Mouse (Mus musculus) lung, postnatal 25 days (tissue): Measurements from ENCODE around the gene Igf1.

Experiments
- DNase-seq: peaks from one replicate; pipeline ENCODE4 v3.0.0; 2022; ENCODE audit warnings: low spot score

Igf1 gene

DNA sequence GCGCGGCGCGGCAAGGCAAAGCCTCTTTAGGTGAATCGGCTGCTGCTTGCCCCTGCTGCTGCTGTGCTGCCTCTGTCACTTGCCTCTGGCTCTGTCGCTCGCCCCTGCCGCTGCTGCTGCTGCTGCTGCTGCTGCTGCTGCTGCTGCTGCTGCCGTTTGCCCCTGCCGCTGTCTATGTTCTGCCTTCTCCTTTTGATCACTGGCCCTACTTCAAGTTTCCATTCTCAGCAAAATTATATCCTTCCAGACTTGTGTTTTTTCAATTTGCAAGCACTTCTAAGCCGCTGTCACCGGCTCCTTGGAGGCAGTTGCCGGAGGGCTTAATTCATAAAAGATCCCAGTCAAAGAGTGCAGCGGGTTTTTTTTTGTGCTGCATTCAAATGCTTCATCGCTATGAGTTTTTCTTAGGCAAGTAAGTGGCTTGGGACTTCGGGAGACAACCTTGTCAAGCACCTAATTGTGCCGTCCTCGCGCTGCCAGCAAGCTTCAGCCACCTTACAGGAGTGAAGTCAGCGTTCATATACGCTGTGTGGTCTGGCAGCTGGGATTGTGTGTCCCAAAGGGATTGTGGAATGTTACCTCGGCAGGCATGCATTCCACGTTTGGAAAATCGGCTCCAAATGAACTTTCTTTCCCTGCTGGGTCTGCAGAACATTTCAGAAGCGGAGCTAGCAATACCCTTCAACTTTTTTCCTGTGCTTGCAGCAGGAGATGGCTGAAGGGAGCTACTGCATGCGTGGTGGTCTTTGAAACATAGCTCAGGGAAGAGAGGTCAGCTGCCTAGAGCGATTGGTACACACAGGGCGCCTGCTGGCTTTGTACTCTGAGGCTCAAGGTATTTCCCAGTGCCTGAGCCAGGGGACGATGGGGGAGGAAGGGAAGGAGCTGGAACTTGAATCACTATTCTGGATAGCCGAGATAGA lies 2.4 kb downstream of the Igf1 start:
- DNase-seq = no peak

DNA sequence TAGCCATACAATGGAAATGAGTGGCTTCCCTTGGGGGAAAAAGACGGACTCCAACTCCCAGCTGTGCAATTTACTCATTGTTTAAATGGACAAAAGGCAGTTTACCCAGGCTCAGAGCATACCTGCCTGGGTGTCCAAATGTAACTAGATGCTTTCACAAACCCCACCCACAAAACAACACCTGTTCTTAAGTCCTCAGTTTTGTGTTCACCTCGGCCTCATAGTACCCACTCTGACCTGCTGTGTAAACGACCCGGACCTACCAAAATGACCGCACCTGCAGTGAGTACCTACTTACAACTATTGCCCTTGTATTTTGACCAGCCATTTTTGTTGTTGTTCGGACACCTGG lies 3.0 kb downstream of the Igf1 start:
- DNase-seq = no peak

DNA sequence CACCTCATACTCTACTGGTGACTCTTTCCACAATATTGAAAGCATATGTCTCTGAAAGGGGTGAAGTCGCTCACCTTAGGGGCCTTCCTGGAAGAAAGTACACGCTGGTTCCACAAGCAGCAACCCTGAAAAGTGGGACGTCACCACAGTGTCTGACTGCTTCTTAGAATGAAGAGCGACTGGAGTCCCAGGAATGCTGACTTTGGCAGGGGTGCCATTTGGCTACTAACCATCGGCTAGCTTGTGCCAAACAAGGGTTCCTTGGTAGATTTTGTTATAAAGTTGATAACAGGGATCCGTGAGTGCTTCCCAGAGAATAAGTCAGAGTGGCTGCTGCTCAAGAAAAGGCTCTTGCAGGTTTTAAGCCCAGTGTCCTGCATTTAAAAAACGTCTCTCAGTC lies 4.8 kb downstream of the Igf1 start:
- no peak for DNase-seq

DNA sequence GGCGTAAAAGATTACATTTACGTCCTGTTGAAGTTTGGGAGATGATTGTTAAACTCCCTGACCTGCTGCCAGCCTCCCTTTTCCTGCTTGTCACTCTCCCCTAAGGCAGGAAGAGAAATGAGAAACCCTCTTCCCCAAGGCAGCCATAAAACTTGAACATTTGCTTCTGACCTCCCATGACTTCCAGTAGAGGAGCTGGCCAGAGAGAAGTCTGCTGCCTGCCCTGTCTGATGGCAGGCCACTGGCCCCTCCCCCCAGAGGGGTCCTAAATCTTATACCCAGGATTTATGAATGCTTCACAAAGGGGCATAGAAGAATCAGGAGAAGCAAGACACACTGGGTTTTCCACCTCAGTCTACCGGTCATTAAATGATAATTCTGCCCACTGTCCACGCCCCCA lies 5.3 kb downstream of the Igf1 start:
- no peak for DNase-seq

DNA sequence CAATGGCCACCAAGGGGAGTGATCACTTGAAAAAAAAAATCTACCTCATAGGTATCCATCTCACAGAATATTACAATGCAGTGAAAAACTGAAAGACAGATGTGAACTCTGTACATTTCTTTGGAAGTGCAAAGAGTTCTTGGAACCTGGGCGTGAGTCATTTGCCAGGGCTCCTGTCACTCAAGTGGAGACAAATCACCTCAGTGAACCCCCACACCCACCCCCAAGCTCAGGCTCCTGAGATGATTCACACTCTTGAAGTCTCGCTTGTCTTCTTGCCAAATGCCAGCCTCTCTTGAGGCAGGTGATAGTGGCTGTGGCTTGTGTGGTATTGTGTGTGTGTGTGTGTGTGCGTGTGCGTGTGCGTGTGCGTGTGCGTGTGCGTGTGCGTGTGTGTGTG lies 7.6 kb downstream of the Igf1 start:
- DNase-seq = no peak

DNA sequence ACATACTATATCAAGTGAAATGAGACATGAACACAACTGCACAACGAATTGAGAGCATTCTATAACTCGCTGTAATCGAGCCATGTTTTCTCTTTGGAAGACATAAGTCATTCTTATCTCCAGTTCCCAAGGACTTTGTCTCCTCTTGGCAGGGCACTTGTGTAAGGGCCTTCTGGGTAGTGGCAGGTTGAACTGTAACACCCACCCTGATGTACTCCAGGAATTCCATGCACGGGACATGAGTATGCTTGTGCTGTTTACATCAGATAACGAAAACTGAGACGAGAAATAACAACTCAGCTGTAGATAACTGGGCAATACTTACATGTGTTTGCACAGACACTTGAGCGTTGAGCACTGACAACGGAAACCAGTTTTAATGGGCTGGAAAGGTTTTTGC lies 8.4 kb downstream of the Igf1 start:
- no peak for DNase-seq

DNA sequence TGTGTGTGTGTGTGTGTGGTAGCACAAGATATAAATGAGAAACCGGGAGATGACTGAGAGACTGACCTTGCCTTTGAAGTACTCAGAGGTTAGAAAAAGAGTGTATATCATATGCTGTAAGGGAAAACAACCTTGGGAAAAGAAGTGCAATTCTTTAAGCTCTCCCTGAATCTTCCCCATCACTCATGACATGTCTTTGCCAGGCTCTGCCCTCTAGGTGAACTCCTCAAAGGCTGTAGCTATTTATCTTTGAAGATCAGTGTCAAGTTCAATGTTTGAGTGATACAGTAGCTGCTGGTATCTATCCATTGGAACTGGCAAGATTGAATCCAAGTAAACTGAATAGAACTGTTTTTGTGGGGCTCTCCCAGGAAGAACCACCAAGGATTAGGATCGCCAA lies 9.2 kb downstream of the Igf1 start:
- no peak for DNase-seq

DNA sequence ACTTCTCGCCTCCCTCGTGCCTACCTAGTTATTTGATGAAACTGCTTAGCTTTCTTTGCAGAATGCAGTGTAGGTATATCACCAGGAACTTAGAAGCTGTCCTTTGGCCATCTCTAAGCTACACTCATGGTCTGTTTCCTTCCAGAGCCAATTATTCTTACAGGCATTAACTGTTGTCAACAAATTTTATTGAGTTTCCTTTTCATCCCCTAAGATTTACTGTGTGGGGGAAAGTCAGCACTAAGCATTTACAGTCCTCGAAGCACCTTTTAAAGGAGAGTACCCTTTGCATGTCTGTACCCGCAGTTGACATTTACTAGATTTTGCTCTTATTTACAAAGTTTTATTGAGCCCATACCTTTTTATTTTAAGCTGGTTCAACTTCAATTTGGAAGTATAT lies 9.6 kb downstream of the Igf1 start:
- DNase-seq = no peak

DNA sequence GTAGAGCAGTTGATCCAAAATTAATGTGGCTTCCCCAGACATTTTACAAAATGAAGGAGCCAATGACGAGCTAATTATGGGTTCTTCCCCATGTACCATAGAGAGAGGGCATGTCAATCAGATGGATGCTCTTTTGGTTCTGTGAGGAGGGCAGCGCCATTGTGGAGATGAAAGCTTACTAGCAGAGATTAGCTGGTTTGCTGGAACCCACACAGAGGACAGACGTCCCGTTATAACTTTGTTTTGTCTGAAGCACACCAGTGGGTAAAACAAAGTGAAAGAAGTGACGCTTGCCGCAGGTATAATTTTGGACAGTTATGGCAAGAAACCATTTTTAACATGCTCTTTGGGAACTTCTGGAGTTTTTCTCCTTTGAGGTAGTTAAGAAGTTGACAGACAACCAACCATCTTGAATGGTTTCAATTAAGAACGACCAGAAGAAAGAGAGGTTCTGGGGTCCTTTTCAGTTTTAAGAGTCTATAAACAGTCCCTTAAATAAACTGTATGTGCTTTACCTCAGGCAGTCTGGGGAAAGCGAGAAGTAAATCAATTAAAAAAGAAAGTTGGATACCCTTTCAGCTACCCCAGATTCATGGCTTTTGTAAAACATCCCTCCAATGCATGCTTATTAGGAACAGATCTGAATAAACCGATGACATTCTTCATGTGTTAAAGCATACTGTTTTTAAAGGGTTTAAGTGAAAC lies 10.4 kb downstream of the Igf1 start:
- DNase-seq = no peak

DNA sequence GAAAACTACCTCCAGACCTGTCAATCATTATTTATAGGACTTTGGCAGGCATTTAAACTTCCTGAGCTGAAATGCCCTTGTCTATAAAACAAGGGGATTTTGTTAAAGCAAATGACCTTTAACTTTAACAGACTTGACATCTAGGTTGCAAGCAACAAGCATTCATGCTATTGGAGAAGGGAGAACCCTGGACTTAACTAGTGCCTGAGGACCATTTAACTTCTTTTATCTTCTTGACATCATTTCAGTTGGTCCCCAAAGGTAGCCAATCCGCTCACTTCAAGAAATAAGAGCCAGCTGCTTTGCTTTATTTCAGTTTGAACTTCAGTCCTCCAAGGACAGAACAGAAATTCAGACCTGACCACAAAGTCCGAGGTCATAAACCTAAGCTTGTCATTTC lies 11.1 kb downstream of the Igf1 start:
- no peak for DNase-seq

DNA sequence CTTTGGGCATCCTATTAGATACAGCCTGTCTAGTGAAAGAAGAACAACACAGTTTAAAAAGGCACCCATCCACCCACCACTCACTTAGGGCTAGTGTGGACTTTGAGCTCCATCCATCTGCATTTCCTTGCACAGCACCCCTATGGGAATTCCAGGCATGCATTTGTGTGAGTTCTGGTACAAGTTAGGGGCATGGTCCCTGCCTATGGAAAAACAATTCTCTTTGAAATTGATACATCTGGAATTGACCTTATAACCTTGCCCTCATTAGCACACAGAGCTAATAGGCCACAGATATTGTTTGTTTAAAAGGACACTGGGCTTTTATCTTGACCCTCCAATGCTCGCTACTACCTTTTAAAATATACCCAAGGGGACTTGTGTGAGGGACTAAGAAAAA lies 11.6 kb downstream of the Igf1 start:
- no peak for DNase-seq

DNA sequence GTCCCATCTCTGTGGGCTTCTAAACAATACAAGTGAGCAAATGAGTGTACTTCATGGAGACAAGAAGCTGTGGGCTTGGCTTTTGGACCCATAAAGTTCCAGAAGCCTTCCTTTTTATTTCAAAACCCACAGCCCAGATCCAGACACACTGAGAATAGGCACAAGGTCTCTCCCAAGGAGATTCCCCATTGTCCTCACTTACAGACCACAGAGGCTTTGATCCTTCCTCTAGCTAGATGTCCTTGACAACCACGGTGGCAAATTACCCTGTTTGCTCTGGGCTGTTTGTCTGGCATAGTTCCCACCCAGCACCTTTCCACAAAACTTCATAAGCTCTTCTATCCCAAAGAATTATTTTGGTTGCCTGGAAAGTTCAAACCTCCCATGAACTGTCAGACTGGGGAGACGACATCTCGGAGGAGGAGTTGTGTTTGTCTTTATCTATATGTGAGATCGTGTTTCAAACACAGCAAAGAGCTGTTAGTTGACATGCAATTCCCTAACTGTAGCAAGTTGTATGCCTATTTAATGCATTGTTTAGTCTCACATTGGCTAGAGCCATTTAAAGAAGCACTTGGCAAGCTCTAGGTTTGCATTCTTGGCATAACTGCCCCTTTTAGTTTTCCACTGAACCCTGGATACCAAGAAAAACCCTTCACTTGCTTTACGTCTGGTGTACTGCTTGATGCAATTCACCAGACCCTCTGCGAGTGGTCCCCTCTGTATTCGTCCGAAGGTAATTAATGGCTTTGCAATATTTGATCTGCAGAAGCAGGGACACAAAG lies 14.0 kb downstream of the Igf1 start:
- no peak for DNase-seq

DNA sequence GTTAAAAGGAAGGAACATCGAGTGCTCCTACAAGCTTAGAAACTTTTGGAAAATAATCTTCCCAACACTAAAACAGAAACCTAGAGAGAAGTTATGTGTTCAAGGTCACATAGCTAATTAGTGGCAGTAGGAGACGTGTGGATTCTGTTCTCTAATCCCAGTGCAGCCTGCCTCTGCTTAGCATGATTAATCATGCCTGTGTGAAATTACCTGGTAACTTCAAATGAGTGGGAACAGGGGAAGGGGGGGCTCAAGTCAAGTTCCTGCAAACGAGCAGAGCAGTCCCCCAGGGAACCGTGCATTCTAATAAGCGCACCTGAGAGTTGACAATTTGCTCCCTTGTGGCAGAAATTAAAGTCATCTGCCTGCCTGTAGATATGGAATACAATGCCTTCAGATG lies 14.8 kb downstream of the Igf1 start:
- no peak for DNase-seq

DNA sequence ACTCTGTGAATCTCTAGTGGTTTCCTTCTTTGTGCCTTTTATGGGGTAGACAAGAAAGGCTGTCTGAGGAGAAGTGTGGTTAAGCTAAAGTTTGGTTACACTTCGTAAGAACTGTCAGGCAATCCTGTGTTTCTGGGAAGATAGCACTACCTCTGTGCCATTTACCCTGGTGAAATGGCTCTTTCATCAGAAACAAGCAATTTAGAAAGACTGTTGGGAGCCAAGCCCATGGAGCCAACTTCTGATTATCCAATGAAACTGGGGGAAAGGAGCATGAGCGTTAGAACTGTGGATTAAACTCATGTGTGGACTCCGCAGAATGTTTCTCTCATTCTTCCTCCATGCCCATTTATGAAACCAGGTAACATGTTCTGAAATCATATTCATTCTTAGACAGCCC lies 15.5 kb downstream of the Igf1 start:
- DNase-seq = no peak

DNA sequence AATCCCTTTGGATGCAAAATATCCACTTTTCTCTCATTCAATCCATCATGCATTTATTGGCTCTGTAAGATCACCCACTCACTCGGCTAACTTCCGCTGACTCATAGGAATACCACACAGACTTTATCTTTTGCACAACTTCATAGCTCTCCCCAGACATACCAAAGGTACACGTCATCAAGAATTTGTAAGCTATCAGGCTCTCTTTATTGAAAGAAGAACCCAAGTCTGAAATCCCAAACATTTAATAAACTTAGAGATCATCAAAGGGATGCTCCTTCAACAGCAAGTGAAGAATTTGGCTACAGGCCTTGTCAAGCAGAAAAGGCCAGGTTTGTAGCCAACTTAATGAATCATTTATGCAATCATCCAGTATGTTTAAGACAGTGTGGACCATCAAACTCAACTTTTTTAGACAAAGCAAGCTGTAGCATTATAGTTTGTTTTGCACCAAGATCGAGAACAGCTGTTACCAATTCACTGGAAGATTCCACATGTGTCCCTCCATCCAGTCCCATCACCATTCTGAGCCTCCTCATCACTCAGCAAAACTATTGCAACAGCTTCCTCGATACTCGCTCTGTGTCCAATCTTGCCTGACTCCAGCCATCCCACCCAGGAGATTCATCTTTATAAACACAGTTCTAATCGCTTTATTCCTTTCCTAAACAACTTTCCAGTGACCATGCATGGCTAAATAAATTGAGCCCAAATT lies 22.2 kb downstream of the Igf1 start:
- peak; percentile 16 for DNase-seq

DNA sequence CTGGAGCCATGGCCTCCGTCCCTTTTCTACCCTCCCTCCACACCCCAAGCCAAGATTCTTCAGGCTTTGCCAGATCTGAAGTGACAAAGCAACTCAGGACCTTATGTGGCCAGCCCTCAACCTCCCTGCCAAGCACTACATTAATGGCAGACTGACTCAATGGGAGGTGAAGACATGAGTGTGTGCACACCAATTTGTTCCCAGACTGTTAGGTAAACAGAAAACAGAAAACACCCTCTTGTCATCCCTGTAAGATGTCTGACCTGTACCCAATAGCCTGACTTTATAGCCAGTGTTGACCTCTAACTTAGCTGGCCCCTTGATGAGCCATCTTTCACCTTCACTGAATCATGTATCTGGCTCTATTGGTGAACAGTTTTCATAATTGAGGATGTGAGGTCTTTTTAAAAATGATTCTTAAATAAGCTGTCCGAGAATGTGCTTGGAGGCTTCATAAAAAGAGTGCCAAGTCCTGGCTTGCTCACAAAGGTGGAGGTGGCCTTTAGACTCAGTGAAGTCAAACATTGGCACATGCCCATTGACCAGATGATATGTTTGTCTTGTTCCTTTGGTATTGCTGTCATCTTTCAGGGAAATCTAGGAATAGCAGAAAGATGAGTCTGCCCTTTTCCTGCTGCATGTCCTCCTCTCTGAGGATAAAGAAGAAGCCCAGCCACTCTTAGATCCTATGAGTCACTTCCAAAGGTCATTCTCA lies 27.4 kb downstream of the Igf1 start:
- DNase-seq = no peak

DNA sequence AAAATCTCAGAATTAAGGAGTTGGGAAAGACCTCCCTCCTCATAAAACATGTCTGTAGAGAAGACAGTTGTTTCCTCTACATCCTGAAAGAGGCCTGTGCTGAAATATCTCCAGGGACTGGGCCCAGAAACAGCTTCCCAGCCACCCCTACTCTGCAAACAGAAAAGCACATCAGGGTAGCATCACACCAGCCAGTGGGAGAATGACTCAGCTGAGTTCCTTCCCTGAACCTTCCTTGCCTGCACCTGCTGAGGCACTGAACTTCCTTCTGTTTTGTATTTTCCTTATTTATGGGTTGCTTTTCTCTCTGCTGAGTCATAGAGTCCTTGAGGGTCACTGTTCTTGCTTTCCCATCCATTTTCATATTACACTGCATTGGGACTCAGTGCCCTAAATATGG lies 31.8 kb downstream of the Igf1 start:
- DNase-seq = no peak

DNA sequence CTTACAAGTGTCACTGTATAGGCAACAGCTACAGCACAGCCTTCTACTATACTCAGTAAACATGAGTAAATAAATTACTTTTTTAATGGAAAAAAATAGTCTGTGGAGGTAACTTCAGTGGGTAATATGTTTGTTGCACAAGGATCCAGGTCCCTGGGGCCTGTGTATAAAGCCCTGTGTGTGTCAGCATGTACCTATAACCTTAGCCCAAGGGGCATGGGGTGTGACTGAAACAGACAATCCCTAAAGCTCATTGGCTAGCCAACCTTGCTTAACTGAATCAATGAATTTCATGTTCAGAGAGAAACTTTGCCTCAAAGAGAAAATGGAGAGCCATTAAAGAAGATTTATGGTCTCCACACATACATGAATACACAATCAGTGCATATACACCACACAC lies 34.2 kb downstream of the Igf1 start:
- no peak for DNase-seq

DNA sequence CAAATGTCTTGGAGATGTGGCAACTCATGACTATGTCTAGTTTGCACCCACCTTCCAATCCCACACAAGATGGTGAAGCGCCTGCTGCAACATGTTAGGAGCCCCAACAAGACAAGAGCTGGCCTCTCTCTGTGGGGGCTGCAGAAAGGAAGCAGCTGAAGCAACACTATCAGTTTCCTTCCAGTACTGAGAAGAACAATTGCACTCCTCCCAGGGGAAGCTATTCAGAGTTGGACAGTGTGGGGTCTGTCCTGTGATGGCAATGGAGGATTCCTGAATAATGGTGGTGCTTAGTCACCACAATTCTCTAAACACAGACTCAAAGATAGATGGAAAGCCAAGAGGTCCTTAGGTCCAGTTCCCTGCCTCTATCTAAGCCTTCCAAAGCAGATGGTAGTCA lies 35.2 kb downstream of the Igf1 start:
- DNase-seq = no peak

DNA sequence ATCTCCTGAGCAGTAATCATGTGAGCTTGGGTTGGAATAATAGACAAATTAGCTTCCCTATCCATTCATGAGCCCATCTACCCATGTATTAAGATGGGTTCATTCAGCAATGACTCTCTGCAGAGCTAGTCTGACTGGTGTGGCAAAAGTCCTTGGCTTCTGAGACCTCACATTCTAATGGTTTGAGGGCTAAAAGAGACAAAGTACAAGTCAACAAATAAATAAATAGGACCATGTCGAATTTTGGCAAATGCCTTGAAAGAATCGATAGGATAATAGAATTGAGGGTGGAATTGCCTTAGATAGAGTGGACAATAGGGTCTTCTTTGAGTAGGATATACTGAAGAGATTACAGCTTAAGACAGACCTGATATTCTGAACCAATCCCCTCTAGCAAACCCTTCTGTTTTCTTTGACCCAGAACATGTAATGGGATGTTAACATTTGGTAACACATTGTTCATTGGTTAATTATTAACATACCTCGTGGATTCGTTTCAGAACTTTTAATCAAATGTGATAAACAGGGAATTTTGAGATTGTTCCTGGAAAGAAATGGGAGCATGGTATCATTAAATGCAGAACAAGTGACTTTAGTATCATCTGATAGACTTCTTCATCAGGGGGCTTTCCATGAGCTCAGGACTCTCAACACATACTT lies 36.5 kb downstream of the Igf1 start:
- DNase-seq = no peak

DNA sequence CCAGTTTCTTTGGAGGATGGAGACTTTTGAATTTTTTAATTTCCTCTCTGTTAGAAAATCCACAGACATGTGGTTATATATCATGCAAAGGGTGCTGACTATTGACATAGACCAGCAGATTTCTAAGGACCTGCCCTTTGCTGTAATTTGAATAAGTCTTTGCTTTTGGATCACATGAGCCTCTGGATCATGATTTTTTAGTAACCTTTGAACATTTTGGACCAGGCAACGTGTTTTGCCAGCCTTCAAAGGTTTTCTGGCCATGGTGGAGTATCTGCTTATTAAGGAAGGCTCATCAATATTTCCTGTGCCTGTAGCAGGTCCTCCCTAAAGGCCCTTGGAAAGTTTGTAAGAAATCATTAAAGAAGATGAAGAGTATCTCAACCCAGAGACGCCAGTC lies 37.3 kb downstream of the Igf1 start:
- no peak for DNase-seq
